Mouse (Mus musculus) kidney, embryonic 14.5 days (tissue): ENCODE measurements around the gene Syn2. TPM values are rescaled to one million over a fixed set of nuclear protein-coding genes. Genes with fewer than 3 reads are reported as not detected.
"Not testable (repeated sequence)": the region's sequence is repeated elsewhere in the genome, so short reads cannot be mapped to it uniquely, and the experiment has no call there.

Experiments
- ATAC-seq: fragments of 200-750 bp; cut with Nextera tagmentation; 2 replicates; pipeline ENCODE4 v1.8.0; 2017; ENCODE audit warnings: moderate number of reproducible peaks, mild to moderate bottlenecking, moderate TSS enrichment, moderate library complexity; ENCODE audit not compliant: low FRiP score, low TSS enrichment
- H3K27ac ChIP-seq: fragments of 300-500 bp; sonication (generic); 2 replicates; pipeline ENCODE4 v1.5.1; 2014; ENCODE audit warnings: low read depth, mild to moderate bottlenecking, low read length, moderate library complexity, mixed read lengths
- H3K27me3 ChIP-seq: fragments of 300-500 bp; sonication (generic); 2 replicates; pipeline ENCODE4 v1.6.1; 2014; ENCODE audit warnings: mild to moderate bottlenecking, low read length; ENCODE audit not compliant: control insufficient read depth, insufficient read depth
- H3K36me3 ChIP-seq: fragments of 300-500 bp; sonication (generic); 2 replicates; pipeline ENCODE4 v1.6.1; 2014; ENCODE audit warnings: low read length, mixed read lengths; ENCODE audit not compliant: control insufficient read depth, insufficient read depth
- H3K4me1 ChIP-seq: fragments of 300-500 bp; sonication (generic); 2 replicates; pipeline ENCODE4 v1.6.1; 2014; ENCODE audit warnings: low read length, mixed read lengths; ENCODE audit not compliant: control insufficient read depth, insufficient read depth
- H3K4me2 ChIP-seq: fragments of 300-500 bp; sonication (generic); replicated peaks from 2 replicates; pipeline ENCODE4 v1.6.1; 2014; ENCODE audit warnings: low read depth, mild to moderate bottlenecking, low read length
- H3K4me3 ChIP-seq: fragments of 300-500 bp; sonication (generic); 2 replicates; pipeline ENCODE4 v1.5.1; 2014; ENCODE audit warnings: mild to moderate bottlenecking, low read length
- H3K9ac ChIP-seq: fragments of 300-500 bp; sonication (generic); 2 replicates; pipeline ENCODE4 v1.6.1; 2014; ENCODE audit warnings: low read depth, mild to moderate bottlenecking, low read length, moderate library complexity
- H3K9me3 ChIP-seq: fragments of 300-500 bp; sonication (generic); 2 replicates; pipeline ENCODE4 v1.6.1; 2016; ENCODE audit warnings: low read length; ENCODE audit not compliant: control insufficient read depth
- WGBS: fragments of 180-500 bp; shearing (Covaris S2); extraction: QIAGEN DNeasy Blood & Tissue Kit; methylation state at CpG from one replicate; pipeline ENCODE4 v1.1.7; 2014; 5-methylcytosine and 5-hydroxymethylcytosine counted together
- polyA plus RNA-seq: library from polyadenylated mRNA; unstranded; fragments of >200 nt; fragmentation: Nextera tagmentation; extraction: Ambion mirVana; gene quantifications from 2 replicates; pipeline ENCODE4 v1.2.1, GENCODE M21; 2014

Syn2 gene
- polyA plus RNA-seq, 1 experiment from 2014 or later = 0.89 TPM

- no peak overlapping the region for H3K4me2 ChIP-seq
- no peaks in the 10 kb centered on the region for H3K9me3 ChIP-seq
- WGBS = 70% methylated on average over 4 of the region's 4 CpGs
- H3K9ac ChIP-seq = no peak overlapping the region
- H3K4me3 ChIP-seq = no peak overlapping the region
- no peaks in the 10 kb centered on the region for H3K36me3 ChIP-seq
- H3K4me1 ChIP-seq = no peaks in the 10 kb centered on the region
- no peaks in the 10 kb centered on the region for H3K27me3 ChIP-seq
- no peak overlapping the region for H3K27ac ChIP-seq
- ATAC-seq = no peak
Observed at GRCm38 (mm10) chr6:115231836-115232235, 97.1 kb downstream of the Syn2 start.

- H3K4me3 ChIP-seq = no peak overlapping the region
- H3K9me3 ChIP-seq = no peaks in the 10 kb centered on the region
- no peaks in the 10 kb centered on the region for H3K4me1 ChIP-seq
- no peaks in the 10 kb centered on the region for H3K36me3 ChIP-seq
- H3K27ac ChIP-seq = no peak overlapping the region
- no peaks in the 10 kb centered on the region for H3K27me3 ChIP-seq
- 77% methylated on average over 1 of the region's 1 CpGs for WGBS
- ATAC-seq = no peak
- no peak overlapping the region for H3K4me2 ChIP-seq
- no peak overlapping the region for H3K9ac ChIP-seq
Observed at GRCm38 (mm10) chr6:115232562-115232961, 97.9 kb downstream of the Syn2 start.

GRCm38 (mm10) chr6:115238031-115239027 lies 103.6 kb downstream of the Syn2 start:
- no peak overlapping the region for H3K4me3 ChIP-seq
- no peaks in the 10 kb centered on the region for H3K4me1 ChIP-seq
- 82% methylated on average over 9 of the region's 9 CpGs for WGBS
- ATAC-seq = no peak
- no peaks in the 10 kb centered on the region for H3K36me3 ChIP-seq
- H3K4me2 ChIP-seq = no peak overlapping the region
- H3K27me3 ChIP-seq = no peaks in the 10 kb centered on the region
- H3K9me3 ChIP-seq = no peaks in the 10 kb centered on the region
- no peak overlapping the region for H3K27ac ChIP-seq
- H3K9ac ChIP-seq = no peak overlapping the region

GRCm38 (mm10) chr6:115239335-115239734 lies 104.6 kb downstream of the Syn2 start:
- H3K4me2 ChIP-seq = no peak overlapping the region
- H3K9ac ChIP-seq = no peak overlapping the region
- H3K4me1 ChIP-seq = no peaks in the 10 kb centered on the region
- no peak overlapping the region for H3K4me3 ChIP-seq
- H3K27ac ChIP-seq = no peak overlapping the region
- 82% methylated on average over 7 of the region's 7 CpGs for WGBS
- no peaks in the 10 kb centered on the region for H3K36me3 ChIP-seq
- no peak for ATAC-seq
- H3K9me3 ChIP-seq = no peaks in the 10 kb centered on the region
- no peaks in the 10 kb centered on the region for H3K27me3 ChIP-seq

GRCm38 (mm10) chr6:115240431-115240830 lies 105.7 kb downstream of the Syn2 start:
- H3K36me3 ChIP-seq, H3K4me3 ChIP-seq, ATAC-seq, H3K9ac ChIP-seq, H3K27me3 ChIP-seq, H3K4me2 ChIP-seq, H3K4me1 ChIP-seq, H3K27ac ChIP-seq, H3K9me3 ChIP-seq: not testable (repeated sequence)
- 43% methylated on average over 2 of the region's 2 CpGs for WGBS

GRCm38 (mm10) chr6:115241131-115241699 lies 106.5 kb downstream of the Syn2 start:
- no peak overlapping the region for H3K27ac ChIP-seq

GRCm38 (mm10) chr6:115241939-115242338 lies 107.2 kb downstream of the Syn2 start:
- no peak overlapping the region for H3K27ac ChIP-seq

More at GRCm38 (mm10) chr6:115241131-115241699, 106.5 kb downstream of the Syn2 start:
- no peaks in the 10 kb centered on the region for H3K36me3 ChIP-seq
- H3K4me1 ChIP-seq = no peaks in the 10 kb centered on the region
- 60% methylated on average over 3 of the region's 3 CpGs for WGBS
- H3K4me3 ChIP-seq = no peak overlapping the region
- no peaks in the 10 kb centered on the region for H3K9me3 ChIP-seq
- no peak for ATAC-seq
- no peaks in the 10 kb centered on the region for H3K27me3 ChIP-seq
- H3K9ac ChIP-seq = no peak overlapping the region
- H3K4me2 ChIP-seq = no peak overlapping the region

GRCm38 (mm10) chr6:115244222-115244621 lies 109.5 kb downstream of the Syn2 start:
- WGBS = 76% methylated on average over 2 of the region's 2 CpGs
- no peak for ATAC-seq
- H3K27ac ChIP-seq = no peak overlapping the region
- no peak overlapping the region for H3K9ac ChIP-seq
- H3K4me2 ChIP-seq = no peak overlapping the region
- H3K9me3 ChIP-seq = no peaks in the 10 kb centered on the region
- no peak overlapping the region for H3K4me3 ChIP-seq
- no peaks in the 10 kb centered on the region for H3K36me3 ChIP-seq
- no peaks in the 10 kb centered on the region for H3K27me3 ChIP-seq
- H3K4me1 ChIP-seq = no peaks in the 10 kb centered on the region

More at GRCm38 (mm10) chr6:115241939-115242338, 107.2 kb downstream of the Syn2 start:
- H3K4me1 ChIP-seq = no peaks in the 10 kb centered on the region
- H3K9ac ChIP-seq = no peak overlapping the region
- H3K4me3 ChIP-seq = no peak overlapping the region
- no peaks in the 10 kb centered on the region for H3K36me3 ChIP-seq
- no peaks in the 10 kb centered on the region for H3K27me3 ChIP-seq
- ATAC-seq = no peak
- no peaks in the 10 kb centered on the region for H3K9me3 ChIP-seq
- 88% methylated on average over 3 of the region's 3 CpGs for WGBS
- H3K4me2 ChIP-seq = no peak overlapping the region

GRCm38 (mm10) chr6:115245500-115246058 lies 110.9 kb downstream of the Syn2 start:
- 82% methylated on average over 3 of the region's 3 CpGs for WGBS
- ATAC-seq = no peak
- Histone ChIP-seq H3K4me2 (no peak overlapping the region), H3K27me3 (no peaks in the 10 kb centered on the region), H3K9me3 (no peaks in the 10 kb centered on the region), H3K4me1 (no peaks in the 10 kb centered on the region), H3K9ac (no peak overlapping the region), H3K36me3 (no peaks in the 10 kb centered on the region), H3K27ac (no peak overlapping the region), H3K4me3 (no peak overlapping the region)
